Mouse (Mus musculus) urinary bladder, postnatal 10 days (tissue): ENCODE data around the gene Mxd3.

Source experiments
- DNase-seq: peaks from one replicate; pipeline ENCODE4 v3.0.0; 2022; ENCODE audit warnings: low spot score

Gene Mxd3

DNA sequence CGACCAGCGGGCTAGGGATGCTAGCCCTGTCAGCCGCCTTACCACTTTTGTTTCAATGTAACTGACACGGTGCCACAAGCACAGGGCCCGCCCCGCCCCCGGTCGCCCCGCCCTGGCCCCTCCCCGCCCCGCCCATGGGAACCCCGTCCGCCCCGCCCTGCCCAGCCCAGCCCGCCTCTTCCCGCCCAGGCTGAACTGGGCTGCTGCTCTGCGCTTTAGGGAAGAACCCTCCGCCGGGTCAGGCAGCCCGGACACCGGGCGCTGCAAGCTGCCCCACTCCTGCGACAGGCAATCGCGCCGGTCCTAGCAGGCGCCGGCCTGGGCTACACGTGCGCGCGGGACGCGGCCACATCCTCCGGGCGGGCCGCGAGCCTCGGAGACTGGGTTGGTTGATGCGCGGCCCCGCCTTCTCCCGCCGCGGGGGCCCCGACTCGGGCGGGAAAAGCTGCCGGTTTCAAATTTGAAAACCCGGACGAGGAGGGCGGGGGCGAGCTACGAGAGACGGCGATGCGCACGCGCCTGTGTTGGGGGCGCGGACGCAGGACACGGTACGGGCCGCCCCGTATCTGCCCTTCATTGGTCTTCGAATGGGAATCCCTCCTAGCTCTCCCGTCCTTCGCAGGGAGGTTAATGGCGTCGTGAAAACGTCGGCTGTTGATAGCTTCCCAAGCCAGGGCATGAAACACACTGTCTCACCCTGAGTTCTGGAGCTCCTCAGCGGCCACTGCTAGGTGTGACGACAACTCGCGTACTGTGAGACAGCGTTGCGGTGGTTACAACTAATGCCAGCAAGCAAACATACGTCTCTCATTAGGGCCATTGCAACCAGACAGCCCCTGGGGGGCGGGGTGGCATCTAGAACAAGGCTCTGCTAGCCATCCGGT is at the start of gene Mxd3:
Mxd3 (minus strand) TSS at position 141 of the 884 bp plus-strand sequence.
- no peak for DNase-seq

DNA sequence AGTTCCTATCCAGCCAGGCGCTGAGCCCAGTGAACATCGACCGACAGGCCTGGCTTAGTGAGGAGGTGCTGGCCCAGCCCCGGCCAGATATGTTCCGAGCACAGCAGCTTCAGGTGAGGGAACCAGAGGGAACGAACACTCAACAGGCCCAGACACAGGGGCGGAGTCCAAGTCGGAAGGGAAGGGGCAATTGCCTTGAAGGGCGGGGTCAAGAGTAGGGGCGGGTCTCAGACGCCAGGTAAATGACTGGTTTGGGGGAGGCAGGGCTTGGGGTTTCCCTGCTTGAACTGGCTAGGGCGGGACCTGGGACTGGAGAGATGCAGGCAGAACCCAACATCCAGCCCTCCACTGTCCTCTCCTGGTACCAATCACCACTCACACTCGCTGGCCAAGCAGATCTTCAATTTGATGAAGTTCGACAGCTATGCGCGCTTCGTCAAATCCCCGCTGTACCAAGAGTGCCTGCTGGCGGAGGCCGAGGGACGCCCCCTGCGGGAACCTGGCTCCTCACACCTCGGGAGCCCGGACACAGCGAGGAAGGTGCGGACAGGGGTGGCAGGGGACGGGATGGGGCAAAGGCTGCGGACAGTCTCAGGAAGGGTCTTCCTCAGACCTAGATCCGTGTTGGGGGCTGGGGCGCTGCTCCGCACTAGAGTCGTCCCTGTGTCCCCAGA is 49.4 kb upstream of the Mxd3 start:
- DNase-seq: no peak

DNA sequence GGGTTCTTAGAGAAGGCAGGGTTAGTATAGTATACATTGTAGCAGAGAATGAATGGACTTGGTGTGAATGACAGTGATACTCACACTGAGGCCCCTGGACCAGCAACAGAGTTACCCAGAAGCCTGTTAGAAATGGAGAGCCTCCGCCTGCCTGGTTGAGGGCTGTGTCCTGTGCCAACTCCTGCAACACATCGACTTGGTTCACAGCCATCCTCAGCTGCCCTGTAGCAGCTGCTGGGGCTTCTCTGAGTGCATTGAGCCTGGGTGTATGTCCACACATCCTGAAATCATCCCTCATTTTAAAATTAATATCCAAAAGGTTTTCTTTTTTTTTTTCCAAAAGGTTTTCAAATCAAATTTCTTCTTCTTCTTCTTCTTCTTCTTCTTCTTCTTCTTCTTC is 46.3 kb upstream of the Mxd3 start:
- DNase-seq: no peak

DNA sequence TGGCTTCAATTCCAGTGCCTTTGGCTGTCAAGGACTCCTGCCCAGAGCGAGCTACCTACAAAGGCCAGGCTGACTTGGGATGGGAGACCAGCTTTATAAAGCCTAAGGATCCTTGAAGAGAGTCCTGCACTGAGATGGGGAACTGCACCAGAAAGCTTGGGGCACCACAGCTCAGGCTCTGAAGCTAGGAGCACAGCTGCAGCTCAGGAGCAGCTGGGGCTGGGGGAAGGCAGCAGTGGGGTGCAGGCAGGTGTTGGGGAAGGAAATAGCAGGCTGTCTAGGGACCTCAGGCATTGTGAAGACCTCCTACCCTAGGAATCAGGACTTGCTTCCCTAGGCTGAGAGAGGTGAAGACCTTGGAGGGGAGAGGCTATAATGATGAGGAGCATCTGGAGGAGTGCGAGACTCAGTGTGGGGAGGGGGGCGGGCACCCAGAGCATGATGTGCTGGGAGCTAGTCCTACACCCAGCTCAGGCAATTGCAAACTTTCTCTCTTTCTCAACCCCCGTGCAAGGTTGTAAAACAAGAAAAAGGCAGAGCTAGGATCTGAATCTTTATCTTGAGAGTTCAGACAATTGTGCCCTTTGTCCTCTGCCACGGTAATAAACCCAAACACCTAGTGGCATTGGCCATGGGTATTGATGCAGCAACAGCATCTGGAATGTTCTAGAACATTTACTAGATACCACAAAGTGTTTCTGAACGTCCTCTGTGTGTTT is 44.7 kb upstream of the Mxd3 start:
- DNase-seq: no peak

DNA sequence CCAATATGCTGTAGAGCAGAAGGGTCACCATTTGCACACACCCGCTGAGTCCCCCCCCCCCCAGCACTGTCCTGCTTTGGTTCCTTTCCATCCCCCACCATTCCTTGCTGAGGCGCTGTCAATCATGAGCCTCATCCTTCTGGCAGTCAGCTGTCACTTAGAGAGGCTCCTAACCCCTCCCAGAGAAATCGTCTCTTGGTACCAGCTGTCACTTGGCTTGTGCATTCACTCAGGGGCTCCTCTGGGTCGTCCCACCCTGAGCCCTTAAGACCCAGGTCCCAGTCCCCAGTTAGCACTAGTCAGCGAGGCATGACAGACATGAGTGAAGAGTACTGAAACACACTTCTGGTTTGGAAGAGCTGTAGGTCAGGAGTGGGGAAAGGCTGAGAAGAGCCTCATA is 42.1 kb upstream of the Mxd3 start:
- DNase-seq: no peak

DNA sequence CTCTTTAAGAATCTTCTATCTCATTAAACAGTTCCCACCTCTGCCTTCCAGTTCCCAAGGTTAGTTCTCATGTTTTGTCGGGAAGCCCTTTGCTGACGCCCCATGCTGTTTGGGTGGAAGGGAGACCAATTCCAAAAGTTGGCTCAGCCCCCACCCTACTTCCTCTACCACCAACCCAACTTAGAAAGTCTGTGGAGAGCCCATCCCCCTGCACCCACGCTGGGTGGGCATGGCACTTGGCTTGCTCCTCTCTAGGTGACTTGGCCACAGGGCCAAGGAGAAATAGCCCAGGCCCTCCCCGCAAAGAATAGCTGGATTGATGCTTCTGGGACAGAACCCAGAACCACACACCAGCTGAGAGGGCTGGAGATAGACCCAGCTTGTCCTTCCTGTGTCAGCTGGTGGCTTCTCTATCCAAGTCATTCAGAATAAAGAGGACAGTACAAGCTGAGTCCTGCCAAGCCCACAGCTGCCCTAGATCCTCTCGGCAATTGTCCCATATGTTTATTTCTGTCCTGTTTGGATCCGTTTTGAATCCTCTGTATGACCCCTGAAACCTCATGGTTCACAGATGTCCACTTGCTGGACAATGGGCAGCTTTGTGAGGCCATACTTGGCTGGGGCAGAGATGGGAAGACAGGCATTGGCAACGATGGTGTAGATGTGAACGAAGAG is 41.5 kb upstream of the Mxd3 start:
- DNase-seq: no peak

DNA sequence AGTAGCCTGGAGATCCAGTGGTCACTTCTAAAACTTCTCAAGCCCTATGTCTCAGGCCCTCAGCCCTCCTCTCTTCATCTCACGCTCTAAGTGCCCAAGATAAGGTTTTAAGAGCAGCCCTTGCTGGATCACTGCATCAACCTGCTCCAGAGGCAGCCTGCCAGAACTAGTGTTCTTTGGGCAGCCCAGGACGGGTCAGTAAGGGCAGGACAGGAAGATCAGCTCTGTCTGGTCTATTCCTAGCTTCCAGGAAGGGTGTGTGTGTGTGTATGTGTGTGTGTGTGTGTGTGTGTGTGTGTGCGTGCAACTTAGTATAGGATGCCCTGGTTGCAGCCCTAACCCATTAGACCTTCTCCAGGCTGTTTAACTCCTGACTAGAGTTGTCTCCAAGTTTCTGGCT is 40.6 kb upstream of the Mxd3 start:
- no peak for DNase-seq

DNA sequence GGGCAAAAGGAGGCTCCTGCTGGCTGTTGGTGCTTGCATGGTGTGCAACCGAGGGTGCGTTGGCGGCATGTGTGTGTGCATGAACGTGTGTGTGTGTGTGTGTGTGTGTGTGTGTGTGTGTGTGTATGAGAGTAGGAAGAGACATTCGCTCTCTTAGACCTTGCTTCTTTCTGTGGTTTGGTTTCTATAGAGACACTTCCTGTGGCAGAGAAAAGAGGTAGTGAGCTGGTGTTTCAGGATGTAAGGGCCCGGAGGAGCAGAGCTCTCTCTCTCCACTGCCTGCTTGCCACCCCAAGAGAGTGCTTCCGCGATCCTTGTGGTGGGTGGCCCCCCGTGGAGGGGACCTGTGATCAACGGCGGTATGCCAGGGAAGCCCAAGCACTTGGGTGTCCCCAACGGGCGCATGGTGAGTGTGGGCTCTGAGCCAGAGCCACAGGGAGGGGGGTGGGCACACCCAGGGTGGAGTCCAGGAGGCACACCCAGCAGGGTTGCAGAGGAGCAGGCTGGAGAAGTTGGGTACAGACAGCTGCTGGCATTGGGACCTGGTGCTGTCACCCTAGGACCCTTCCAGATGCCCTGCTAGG is 40.0 kb upstream of the Mxd3 start, which contains the start of gene Rgs14:
Rgs14 (plus strand) TSS at position 202 of the 584 bp plus-strand sequence.
- DNase-seq: no peak

DNA sequence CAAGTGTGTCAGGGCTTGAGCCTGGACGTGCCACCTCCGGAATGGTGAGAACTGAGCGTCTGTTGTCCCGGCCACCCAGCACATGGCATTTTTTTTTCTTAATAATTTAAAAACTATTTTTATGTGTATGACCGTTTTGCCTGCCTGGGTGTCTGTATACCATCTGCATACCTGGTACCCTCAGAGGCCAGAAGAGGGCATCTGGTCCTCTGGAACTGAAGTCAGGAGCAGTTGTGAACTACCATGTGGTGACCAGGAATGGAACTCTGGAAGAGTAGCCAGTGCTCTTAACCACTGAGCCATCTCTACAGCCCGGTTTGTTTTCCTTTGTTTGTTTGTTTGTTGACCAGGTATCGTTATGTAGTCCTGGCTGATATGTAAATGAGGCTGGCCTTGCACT is 38.8 kb upstream of the Mxd3 start:
- DNase-seq: no peak

DNA sequence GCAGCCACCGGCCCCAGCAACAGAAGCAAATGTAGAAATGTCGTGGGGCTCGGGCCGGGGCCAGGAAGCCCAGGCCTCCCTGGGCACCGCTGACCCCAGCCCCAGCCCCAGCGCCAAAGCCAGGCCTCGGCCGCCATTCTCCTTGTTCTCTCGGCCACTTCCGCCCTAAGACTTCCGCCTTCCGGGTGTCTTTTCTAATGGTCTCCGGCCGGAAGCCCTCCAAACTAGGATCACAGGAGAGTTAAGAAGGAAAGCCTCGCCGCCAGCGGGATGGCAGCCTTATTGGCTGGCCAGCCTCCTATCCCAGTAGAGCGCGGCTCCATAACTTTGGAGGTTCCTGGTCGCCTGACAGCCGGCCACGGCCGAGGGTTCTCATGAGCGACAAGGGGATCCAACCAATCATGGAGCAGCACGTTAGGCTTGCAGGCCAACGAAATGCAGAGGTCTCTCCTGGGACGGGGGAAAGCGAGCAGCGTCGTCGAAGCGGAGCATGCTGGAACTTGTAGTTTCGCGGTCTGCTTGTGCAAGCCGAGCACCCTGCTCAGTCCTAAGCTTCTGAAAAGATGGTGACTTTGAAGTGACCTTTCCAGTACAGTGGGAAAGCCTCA is 32.9 kb upstream of the Mxd3 start, which contains the start of gene Lman2:
Lman2 (minus strand) TSS at position 331 of the 608 bp plus-strand sequence.
- DNase-seq: peak; percentile 78

DNA sequence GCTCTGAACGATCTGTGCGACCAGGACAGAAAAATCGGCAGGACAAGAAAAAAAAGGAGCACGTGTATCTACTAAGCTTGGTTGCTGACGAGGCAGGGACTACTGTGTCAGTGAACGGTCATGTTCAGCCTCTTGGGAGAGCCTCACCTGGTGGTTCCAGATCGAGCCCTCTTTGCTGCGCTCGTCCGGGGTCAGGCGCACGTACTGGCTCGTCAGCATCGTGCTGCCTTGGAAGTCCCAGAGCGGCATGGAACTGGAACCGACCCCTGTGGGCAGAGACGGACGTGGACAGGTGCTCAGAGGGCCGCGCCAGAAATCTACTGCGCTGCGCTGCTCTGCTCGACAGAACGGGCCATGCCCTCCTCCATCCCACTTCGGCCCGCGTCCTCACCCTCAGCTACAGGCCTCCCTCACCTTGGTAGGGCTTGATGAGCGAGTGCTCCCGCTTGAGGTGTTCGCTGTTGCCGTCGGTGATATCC is 32.4 kb upstream of the Mxd3 start:
- DNase-seq: no peak

DNA sequence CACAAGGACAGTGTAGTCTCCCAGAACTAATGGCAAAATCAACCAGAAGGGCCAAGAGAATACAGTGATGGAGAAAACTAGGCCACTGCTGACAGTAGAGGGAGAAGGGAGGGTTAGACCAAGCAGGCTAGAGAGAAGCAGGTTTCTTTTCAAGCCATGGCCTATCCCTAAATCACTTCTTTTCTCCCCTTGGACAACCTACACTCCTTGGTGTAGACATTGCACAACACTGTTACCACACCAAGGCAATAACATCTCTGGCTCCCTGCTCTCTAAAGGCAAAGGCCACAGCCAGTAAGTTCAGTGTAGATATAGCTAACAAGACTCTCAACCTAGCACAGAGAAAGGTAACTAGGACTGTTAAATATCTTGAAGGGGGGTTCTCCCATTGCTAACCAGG is 31.5 kb upstream of the Mxd3 start:
- DNase-seq: no peak

DNA sequence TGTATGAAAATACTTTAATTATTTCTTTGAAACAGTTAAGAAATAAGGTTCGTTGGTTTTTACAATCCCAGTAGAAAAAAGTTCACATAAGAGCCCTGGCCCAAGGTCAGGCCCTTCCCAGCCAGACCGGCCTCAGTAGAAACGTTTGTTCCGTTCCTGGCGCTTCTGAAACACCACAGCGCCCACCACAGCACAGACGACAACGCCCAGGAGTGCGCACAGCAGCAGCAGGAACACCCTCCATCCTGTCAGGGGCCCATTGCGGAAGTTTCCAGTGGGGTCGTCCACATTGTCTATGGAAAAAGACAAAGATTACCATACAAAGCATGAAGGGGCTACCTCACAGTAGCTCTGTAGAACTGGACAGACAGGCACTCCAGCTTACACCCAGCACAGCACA is 17.1 kb upstream of the Mxd3 start:
- DNase-seq: no peak

DNA sequence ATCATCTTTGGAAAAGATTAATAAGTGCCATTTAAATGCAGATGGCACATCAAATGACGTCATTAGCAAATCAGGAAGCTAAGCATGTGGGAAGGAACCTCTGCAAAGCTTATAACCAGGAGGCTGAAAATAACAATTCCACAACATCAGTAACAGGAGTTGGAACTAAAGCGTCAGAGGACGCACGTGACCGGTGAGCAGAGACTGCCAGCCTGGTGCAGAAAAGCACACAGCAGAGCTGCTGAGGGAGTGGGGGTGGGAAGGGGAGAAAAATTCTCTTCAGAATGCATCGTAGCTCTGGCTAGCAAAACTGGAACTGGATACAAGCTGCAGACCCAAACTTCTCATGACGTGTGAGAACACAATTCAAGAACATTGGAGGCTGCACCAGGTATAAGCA is 14.7 kb upstream of the Mxd3 start:
- DNase-seq: no peak

DNA sequence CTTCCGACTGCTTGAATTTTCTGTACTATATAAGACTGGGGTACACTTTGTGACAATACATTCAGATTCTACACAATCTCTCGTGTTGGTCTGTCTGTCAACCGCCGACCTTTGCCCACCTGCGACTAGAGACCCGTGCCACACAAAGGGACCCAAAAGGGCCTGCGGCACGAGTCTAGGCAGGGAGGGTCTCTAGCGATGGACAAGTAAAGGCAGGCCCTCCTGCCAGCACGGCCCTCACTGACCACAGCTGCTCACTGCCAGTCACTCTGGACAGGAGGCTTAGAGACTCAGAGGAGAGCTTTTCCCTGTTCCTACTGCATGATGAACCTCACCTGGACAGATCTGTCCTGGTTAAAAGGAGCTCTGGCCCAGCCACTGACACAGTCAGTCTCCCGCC is 12.8 kb upstream of the Mxd3 start:
- DNase-seq: no peak

DNA sequence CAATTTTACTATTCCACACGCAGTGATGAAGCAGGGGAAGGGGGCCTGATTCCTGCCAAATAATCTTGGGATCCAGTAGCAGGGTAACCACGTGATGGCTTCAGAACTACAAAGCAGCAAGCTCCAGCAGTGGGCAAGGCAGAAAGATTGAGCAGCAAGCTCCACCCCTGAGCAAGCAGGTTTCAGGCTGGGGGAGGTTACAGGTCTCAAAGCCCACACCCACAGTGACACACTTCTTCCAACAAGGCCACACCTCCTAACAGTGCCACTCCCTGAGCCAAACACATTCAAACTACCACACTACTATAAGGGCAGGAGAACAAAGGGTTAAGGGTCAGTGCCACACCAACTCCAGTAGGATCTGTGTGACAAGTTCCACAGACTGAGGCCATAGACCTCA is 9.6 kb upstream of the Mxd3 start:
- DNase-seq: no peak

DNA sequence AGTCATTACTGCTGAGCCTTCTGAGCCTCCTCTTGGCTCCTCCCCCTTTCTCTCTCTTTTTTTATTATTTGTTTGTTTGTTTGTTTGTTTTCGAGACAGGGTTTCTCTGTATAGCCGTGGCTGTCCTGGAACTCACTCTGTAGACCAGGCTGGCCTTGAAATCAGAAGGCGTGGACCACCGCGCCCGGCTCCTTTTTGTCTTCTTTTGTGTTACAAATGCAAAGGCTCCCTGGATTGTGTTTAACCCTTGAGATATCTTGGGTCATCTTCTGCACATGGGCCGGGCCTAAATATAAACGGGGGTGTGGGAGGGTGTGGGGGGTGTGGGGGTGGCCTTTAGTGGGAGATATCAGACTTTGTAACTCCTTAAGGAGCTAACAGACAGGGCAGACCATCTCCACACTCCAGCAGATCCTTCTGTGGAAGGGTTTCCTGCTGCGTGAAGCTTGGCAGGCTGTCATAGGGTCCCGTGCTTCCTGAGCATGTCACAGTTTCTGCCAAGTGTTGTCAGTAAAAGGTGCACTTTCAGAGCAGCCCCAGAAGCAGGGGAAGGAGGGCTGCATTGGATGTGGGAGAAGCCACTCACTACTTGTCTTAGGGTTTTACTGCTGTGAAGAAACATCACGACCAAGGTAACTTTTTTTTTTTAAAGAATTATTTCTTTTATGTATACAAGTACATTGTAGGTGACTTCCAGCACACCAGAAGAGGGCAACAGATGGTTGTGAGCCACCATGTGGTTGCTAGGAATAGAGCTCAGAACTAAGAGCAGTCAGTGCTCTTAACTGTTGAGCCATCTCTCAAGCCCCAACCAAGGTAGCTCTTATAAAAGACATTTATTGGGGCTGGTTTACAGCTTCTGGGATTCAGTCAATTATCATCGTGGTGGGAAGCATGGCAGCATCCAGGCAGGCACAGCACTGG is 8.8 kb upstream of the Mxd3 start:
- DNase-seq: no peak

DNA sequence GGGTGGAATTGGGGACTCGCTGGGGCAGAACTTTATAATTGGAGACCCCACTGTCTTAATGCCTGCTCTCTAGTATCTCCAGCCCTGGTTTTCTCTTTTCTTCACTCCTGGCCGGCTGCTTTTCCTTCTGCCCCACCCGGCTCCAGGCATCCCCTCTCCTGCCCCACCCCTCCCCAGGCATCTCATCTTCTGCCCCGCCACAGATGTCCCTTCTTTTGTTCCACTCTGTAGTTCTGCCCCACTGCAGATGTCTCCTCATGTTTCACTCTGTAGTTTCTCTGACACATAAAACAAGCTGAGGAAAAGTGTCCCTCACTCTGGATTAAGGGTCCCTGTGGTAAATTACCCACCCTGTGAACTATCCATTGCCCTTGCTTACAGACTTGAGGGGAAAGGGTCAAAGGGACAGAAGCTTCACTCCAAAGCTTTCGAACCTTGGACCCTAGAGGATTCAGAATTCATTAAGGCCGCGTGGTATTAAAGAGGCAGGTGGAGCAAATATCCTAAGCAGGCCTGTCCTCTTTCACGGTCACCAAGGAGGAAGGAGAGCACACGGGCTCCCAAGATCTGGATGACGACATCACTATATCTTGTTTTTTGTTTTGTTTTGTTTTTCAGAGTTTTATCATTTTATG is 7.8 kb upstream of the Mxd3 start:
- DNase-seq: no peak

DNA sequence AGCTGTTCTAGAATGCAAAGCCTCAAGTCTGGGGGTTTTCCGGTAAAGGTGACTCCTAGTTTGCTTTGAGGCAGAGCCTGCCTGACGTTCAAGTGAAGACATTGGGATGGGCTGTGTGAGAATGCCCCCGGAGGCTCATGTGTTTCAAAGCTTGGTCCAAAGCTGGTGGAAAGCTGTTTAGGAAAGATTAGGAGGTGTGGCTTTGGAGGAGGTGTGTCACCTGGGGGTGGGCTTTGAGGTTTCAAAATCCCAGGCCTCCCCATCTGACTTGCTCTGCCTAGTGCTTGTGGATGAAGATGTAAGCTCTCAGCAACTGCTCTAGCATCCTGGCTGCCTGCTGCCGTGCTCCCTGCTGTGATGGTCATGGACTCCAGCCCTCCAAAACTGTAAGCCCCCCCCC is 6.1 kb upstream of the Mxd3 start:
- DNase-seq: no peak

DNA sequence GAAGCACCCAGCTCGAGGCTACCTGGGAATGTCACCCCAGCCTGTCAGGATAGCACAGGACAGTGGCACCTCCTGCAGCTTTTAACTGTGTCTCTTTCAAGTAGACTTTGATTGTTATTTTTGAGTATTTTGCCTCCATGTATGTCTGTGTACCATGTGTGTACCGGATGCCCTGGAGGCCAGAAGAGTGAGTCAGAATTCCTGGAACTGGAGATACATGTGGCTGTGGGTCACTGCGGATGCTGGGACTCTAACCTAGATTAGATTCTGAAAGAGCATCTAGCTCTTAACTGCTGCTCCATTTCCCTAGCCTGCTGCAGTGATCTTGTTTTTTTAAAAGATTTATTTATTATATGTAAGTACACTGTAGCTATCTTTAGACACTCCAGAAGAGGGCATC is 2.7 kb upstream of the Mxd3 start:
- no peak for DNase-seq
